Mouse (Mus musculus) T-helper 17 cell (primary cell): Measurements from ENCODE around the gene Xcl1.

Source experiments
- in situ Hi-C, 2 experiments: fragments of 300-600 bp; cut with MboI, MseI; formaldehyde crosslinking; loops; 1 replicate in 1 of 2; 2 replicates in 1 of 2; pipeline ENCODE4 v1.15.1; 2025; ENCODE audit warnings: high pct_unique_total_duplicates in 2 of 2

Xcl1 gene

DNA sequence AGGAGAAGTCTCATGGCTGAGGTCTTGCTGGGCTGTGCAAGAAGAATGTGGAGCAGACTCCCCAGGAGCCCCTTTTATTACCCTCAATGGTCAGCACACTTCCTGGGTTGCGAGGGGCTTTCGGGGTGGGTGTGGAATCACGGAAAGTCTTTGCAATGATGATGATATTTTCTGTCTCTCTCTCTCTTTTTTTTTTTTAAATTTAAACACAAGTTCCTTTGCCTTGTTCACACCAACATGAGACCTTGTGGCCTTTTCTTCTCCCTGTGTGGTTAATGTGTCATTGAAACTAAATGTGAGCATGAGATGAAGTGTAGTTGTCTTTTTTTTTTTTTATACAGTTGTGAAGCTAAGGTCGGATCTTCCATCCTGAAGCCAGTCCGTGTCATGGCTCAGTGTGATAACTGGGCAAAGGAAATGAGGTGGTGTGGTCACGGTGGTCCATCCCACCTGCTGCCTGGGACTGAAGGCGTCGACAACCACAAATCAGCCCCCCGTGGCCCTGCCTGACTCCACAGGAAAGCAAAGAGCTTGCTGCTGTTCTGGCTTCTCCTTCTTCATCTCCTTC, at the start of gene Xcl1:
TSS of gene Xcl1 (minus strand) at position 51 of the 568 bp plus-strand sequence.
- in situ Hi-C loops: no loop called here

DNA sequence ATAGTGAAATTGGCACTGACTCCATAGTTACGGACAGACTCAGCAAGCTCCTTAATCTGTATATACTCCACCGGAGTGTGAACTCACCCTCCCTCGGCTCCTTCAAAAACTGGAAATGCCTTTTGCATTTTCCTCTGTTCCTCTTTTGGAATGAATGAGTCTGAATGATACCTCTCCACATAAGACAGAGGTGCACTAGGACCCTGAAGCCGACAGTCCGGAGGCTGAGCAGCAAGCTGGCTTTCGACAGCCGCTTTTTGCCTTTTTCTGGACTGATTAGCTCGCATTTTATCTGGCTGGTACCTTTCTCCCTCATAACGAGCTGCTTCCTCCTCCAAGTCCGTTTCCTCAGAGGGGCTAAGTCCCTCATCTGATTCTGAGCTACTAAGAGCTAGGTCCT, 49.4 kb upstream of the Xcl1 start:
- in situ Hi-C loops: loop anchor here (5.0 to 25.0 kb wide), 3 partner anchors 92 to 853 kb away; no protein-coding TSS in a partner anchor

DNA sequence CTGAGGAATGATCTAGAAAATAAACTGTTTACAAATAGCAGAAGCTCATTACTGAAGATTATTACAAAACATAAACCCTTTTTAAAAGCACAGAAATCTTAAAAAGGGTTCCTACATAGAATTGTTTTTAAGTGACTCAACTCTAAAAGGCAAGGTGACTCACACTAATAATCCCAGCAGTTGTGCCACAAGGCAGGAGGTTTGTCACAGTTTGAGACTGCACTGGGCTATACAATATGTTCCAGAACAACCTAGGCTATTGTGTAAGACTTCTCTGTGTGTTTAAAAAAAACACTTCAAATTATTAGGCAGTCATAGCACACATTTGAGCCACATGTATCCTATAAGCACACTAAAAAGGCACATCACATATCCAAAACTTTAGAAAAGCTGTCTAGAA, 42.0 kb upstream of the Xcl1 start:
- in situ Hi-C loops: loop anchor here in 1 of 2 experiments (25.0 kb wide), 1 partner anchor 860 kb away; no protein-coding TSS in a partner anchor

DNA sequence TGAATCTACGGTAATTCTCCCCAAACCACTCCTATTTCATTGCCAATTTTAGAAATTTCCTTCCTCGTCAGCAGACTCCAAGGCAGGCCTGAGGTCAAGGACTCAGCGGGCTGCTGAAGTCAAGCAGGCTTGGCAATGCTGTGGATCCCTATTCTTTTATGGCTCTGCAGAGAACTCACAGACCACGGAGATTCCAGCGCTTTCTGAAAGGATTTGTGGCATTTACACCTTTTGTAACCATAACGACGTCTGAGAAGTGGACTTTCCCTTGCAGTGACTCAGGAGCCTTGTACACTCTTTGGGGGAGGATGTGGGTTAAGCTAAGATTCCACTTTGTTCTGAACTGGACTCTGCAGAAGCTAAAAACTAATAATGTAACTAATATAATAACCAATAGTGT, 40.4 kb upstream of the Xcl1 start:
- in situ Hi-C loops: loop anchor here in 1 of 2 experiments (25.0 kb wide), 1 partner anchor 862 kb away; no protein-coding TSS in a partner anchor

DNA sequence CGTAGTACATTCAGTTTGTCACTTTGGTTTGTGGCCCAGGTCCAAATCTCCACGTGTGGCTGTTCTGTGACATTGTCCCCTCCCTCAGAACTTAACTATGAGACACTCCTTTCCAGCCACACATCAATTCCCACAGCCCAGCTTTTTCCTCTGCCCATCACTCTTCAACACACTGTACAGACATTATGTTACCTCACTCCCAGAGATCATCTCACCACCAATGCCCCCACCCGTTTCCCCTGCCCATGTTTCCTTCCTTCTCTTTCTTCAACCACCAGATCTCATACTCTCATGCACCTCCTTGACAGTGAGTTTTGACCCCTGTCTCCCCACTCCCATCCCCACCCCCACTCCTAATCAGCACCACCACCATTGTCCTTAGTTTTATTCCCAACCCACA, 39.9 kb upstream of the Xcl1 start:
- in situ Hi-C loops: loop anchor here in 1 of 2 experiments (25.0 kb wide), 1 partner anchor 862 kb away; no protein-coding TSS in a partner anchor

DNA sequence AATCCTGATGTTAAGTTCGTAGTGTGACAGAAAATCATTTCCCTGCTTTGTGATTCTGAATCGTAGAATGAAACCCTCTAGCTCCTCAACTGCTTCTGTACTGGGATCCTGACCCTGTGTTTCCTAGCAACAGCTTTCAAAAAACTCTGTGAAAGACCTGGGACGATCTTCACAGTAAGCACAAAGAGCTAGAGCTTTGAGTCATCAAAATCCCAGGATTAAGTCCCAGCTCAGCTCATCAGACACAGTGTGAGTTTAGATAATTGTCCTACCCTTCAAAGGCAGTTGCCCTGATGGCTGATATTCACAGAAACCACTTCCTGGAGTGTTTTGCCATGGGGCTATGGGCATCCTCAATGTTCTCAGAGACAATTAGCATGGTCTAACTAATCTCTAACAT, 38.5 kb upstream of the Xcl1 start:
- in situ Hi-C loops: loop anchor here in 1 of 2 experiments (25.0 kb wide), 1 partner anchor 739 kb away; the partner anchor contains the start of gene Rcsd1

DNA sequence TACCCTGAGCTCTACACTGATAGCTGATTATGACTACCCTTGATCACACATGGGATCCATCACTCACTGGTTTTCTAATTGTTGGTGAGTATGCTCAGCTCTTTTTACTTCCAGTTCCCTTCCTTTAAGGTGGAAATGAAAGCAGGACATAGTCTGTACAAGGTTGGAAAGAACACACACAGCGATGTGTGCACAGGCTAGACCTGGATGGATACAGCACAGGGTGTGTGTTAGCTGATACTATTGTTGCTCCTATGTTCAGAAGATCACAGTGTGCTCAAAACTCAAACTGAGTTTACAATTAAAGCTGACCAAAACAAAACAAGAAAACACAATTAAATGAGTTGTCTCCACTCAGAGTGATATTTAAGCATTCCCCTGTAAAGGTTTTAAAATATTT, 38.0 kb upstream of the Xcl1 start:
- in situ Hi-C loops: loop anchor here in 1 of 2 experiments (25.0 kb wide), 1 partner anchor 739 kb away; the partner anchor contains the start of gene Rcsd1

DNA sequence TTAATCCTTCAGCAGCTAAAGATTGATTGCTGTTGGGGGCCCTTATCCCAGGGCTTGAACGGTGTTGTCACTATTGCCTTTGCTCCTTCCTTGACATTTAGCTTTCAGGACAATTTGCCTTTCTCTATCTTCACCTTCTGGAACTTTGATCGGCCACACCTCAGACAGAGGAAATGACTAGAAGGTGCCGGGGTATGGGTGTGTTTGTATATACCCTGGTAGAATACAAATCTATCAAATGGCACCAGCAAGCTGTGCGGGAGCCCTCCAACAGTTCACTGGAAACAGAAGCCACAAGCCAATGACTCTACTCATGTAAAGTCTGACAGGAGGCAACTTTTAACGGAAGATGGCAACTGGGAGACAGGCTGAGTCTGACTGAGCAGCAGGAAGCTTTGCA, 37.4 kb upstream of the Xcl1 start:
- in situ Hi-C loops: loop anchor here in 1 of 2 experiments (25.0 kb wide), 1 partner anchor 740 kb away; the partner anchor contains the start of gene Rcsd1

DNA sequence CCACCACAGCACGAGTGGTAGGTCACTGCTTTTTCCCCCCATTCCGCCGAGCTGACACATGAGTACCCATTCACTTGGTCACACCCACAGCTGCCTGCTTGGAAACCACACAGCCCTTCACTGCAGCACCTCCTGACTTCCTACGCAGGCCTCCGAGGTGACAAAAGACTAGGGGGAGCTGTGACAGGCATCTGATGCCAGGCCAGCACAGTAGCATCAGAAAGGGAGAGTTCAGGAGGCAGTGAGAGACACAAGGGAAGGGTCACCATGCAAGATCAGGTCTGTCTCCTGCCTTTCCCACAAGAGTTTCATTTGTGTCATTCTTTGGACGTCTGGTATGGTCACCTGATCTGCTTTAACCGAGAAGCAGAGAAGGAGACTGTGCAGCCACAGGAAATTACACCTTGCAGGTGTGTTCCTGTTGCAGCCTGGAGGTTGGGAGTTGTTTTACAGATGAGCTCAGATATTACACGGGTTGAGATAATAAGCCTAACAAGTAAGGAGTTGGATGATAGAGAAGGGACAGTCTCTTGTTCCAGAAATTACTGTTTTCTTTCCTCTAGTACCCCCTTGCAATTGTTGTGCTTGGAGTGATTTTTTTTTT, 30.9 kb upstream of the Xcl1 start:
- in situ Hi-C loops: loop anchor here in 1 of 2 experiments (25.0 kb wide), 1 partner anchor 746 kb away; the partner anchor contains the start of gene Rcsd1

DNA sequence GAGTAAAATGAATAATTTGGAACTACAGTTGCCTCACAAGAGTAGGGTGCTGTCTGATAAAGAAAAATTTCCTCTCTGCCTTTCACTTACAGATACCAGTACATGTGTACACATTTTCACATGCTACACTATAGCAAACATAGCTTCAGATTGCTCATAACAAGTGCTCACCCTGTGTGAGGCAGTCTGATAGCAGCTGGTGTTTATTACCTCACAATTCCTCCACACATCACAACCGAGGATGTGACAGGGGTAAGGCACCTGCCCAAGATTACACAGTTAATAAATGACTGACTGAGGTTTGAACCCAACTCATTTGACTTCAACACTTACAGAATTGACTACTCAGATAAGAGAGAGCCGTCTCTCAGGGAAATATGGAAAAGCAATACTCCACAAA, 25.3 kb upstream of the Xcl1 start:
- in situ Hi-C loops: loop anchor here in 1 of 2 experiments (25.0 kb wide), 1 partner anchor 752 kb away; the partner anchor contains the start of gene Rcsd1

DNA sequence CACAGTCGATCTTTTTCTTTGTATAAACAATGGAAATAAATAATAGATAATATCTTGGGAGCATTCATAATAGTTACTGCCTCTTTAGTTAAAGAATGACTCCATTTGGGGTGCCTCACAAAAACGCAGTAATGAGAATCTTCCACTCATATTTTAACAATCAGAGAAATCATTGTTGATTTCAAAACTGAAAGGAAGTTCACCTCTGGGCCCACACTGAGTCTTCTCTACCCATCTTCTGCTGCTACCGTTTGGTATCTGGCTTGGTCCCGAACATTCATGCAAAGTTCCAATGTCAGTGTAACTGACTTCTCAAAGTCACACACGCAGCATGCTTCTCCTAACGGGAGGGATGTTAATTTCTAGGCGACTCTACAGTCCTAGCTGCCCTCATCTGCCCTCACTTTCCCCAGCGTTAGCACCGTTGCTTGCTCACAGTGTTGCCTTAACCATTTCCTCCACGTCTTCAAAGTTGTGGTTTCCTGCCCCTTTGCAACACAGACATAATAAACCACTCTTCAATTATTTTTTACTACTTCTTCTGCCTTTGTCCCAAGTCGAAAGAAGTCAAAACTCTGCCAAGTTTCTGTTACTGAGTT, 24.6 kb upstream of the Xcl1 start:
- in situ Hi-C loops: loop anchor here in 1 of 2 experiments (5.0 to 25.0 kb wide), 2 partner anchors 63 to 752 kb away; partner anchors contain the start of gene Rcsd1

DNA sequence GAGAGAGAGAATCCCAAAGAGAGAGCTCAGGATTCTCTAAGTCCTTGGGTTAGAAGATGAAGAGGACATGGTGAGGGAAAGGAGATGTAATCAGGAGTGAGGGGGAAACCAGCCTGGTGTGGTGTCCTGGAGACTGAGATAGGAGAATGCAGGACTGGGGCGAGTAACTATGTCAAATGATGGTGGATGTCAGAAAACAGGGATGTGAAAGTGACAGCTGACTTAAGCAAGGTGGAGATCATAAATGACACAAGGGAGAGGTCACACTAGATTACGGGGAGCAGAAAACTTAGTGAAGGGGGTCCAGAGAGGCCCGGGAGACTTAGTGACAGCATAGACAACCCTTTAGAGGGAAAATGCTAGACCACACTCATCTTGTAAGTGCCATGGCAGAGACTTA, 23.8 kb upstream of the Xcl1 start:
- in situ Hi-C loops: loop anchor here in 1 of 2 experiments (5.0 to 25.0 kb wide), 2 partner anchors 62 to 753 kb away; partner anchors contain the start of gene Rcsd1

DNA sequence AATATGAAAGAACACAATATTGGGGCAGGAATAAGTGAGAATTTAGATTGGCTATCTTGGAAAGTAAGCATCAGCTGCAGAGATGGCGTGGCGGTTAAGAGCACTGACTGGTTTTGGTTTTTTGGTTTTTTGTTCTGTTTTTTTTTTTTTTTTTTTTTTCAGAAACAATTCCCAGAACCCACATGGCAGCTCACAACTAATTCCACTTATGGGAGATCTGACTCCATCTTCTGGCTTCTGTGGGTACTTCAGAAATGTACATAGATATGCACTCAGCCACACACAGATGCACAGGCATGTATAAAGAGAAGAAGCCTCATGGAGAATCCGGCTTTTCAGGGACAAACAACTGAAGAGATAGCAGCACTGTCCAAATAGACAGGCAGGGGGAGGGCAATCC, 22.6 kb upstream of the Xcl1 start:
- in situ Hi-C loops: loop anchor here in 1 of 2 experiments (5.0 to 25.0 kb wide), 2 partner anchors 61 to 754 kb away; partner anchors contain the start of gene Rcsd1

DNA sequence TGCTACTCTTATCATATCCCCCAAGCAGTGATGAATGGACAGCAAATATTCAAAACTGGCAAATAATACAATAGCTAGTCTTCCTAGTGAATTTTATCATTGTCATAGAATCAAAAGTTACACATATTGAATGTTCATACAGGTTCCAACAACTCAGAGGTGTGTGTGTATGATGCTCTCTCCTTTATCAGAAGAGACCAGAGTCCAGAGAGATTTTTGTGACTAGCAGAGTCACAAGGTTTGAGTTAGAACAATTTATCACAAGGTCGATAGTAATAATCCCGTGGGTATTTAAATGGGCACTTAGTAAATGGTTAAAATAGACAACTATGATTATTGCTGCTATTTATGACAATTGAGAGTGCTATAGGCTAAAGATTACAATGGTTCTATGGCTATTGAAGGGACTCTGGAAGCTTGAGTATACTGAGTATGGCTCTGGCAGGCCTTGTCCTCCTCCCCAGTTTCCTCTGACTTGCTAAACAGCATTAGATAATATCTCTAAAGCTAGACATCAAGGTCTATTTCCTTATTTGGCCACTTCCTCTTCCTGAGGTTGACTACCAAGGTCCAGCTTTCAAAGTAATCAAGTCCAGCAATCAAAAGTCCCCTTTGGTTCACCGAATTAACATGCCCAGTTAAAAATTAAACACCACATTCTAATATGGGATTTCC, 21.5 kb upstream of the Xcl1 start:
- in situ Hi-C loops: loop anchor here in 1 of 2 experiments (5.0 to 25.0 kb wide), 2 partner anchors 60 to 755 kb away; partner anchors contain the start of gene Rcsd1

DNA sequence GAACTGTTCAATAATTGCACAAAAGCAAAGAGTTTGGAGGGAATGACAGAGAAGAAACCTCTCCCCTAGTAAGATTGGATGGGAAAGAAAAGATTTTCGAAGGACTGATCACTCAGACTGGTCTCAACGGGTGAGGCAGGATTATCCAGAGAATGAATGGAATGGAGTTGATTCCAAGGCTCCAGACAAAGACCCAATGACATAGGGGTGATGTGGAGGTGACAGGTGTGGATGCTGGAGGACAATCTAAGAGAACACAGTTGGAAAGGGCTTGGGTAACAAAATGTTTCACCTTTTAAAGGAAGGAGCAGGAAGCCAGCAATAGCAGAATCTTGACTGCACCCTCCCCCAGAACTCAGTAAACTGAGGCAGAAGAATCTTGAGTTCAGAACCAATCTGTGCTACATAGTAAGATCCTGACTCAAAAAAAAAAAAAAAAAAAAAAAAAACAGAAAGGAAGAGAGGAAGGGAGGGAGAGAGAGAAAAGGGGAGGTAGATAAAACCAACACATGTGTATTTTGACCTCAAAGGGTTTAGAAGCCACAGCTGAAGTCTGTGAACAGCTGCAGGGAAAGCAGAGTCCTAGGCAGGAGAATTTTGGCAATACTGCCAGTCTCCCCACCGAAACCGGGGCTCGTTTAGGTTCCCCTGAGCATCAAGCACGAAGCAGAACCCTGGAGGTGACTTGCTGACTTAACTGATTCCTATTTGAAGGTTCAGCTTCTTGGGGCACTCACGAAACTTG, 20.3 kb upstream of the Xcl1 start:
- in situ Hi-C loops: loop anchor here in 1 of 2 experiments (5.0 to 25.0 kb wide), 2 partner anchors 58 to 757 kb away; partner anchors contain the start of gene Rcsd1

DNA sequence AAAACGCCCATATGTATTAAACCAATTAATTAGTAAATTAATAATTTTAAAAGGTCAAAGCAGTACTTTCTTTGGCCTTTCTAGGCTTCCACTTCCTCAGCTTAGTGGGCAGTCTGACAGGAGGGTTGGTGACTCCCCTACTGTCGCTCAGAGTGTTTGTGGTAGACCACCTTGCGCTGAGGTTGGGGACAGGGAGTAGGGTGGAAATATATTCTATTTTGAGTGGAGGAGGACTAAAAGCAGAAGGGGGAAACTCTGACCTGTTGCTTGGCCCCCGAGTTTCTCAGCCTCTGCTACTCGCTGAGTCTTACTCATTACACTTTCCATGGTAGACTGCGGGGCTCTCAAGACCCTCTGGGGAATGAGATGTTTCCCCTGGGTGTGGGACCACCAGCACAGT, 18.2 kb upstream of the Xcl1 start:
- in situ Hi-C loops: loop anchor here in 1 of 2 experiments (25.0 kb wide), 1 partner anchor 759 kb away; the partner anchor contains the start of gene Rcsd1

DNA sequence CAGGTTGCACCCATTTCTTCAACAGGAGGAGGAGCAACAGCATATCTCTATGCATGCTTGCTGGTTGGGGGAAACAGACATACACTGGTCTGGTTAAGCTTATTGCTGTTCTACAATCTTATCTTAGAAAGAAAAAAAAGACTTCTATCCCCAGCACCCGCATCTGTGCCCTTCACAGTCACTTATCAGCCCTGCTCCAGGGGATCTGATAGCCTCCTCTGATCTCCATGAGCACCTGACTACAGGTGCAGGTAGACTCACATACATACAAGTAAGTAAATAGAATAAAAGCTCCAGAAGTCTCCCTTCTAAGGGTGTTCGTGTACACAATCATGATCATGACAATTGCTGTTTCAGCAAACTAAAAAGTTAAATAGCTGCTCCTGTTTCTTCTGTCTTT, 733 bp upstream of the Xcl1 start:
- in situ Hi-C loops: no loop called here

DNA sequence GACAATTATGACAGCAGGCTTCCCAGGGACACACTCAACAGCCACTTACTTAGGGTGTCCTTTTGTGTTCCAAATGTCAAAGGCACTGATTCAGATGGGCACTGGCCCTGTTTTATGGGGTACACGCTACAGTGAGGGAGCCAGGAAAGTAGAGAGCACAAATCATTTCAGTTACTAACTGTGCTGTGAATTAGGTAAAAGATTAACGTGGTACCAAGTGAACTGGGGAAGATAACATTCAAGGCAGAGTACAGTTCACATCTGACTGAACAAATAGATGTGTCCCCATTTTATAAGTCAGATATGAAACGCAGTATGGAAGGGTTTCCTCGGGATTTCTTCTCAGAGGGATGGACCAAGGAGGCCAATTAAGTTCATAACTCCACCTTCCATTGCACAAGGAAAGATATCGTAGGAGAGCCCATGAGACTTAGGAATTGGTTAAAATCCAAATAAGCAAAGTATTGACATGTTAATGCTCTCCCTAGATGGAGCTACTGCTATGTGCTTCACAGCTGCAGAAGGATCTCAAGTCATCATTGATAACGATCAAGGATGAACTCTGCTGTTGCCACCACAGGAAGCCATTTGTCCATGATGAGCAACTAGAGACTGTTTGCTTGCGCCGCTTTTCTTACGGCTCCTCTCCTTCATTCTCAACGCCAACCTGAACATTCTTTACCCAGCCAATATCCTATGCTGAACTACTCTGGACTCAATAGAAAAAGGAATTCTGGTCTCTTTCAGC, 1.7 kb downstream of the Xcl1 start:
- in situ Hi-C loops: no loop called here

DNA sequence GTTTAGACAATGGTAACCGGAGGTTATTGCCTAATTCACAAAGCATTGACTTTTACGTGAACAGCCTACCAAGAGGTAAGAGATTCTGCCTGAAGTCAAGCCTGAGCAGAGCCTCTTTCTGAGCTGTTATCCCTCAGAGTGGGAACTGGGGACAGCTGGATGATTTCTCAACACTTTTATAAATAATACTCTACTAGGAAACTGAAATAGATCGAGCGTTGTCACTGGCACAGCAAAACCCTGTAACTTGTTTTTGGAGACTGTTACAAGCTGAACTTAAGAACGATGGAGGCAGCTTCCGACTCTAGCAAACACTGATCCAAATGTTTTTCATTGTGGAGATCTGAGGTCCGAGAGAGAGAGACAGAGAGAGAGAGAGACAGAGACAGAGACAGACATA, 4.2 kb downstream of the Xcl1 start:
- in situ Hi-C loops: no loop called here

DNA sequence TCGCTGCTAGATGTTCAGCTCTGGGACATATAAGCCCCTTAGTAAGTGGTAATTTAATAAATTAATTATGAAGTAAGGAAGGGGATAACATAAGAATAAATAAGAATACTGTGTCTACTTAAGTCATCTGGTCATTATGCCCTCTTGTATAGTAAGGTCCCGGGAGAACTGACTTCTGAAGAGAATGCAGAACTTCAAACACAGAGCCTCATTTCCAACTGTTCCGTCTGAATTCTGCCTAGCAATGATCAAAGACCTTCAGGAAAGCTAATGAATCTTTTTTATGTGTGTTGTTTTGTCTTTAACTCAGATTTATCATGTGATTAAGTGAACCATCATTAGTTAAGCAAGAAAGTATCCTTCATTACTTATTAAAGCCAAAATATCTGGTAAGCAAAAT, 5.3 kb downstream of the Xcl1 start:
- in situ Hi-C loops: no loop called here
